Mouse (Mus musculus): ENCODE measurements around the gene Tas2r135. TPM values are rescaled to one million over a fixed set of nuclear protein-coding genes. Genes with fewer than 3 reads are reported as not detected.

Tas2r135 gene
- polyA plus RNA-seq, 1 experiment from 2014 or later = 0.18 TPM

DNA sequence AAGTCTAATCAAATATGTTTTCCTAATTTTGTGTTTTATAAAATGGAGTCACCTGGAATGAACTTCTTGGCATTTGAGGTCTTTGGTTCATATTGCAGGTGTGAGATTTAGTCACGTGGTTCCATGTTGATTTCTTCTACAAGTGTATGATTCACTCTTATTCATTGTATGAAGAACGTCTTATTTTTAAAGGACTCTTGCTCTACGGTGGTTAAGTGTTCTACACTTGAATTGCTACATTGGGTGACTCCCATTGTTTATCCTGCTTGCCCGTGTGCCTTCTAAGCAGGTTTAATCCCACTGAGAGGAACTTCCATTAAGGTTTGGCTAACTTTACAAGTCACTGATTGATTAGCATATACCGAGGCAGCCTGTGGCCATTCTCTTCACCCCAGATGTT is 28.0 kb upstream of the Tas2r135 start:
- DNase-seq (ENCODE audit: low spot score) = peak; percentile 83
- no peak overlapping the region for H3K4me2 ChIP-seq (replicated peaks; ENCODE audit: low read depth, low read length)
- peak; percentile 82 for TF ChIP-seq EP300 (IDR thresholded peaks at IDR 0.05)
- no peak for TF ChIP-seq CTCF (IDR thresholded peaks at IDR 0.05)
- H3K4me3 ChIP-seq (ENCODE audit: low read depth, low read length) = no peak overlapping the region
- WGBS = 62% methylated on average over 5 of the region's 5 CpGs
- H3K4me1 ChIP-seq (ENCODE audit: insufficient read depth, low read depth, low read length) = peaks cover 22% of the 10 kb centered on the region
- H3K27ac ChIP-seq (ENCODE audit: low read length) = no peak overlapping the region
- H3K36me3 ChIP-seq (ENCODE audit: insufficient read depth, low read length) = no peaks in the 10 kb centered on the region
- no peaks in the 10 kb centered on the region for H3K9me3 ChIP-seq (ENCODE audit: low read length)
- peak; percentile 53 for ATAC-seq
- no peaks in the 10 kb centered on the region for H3K27me3 ChIP-seq (replicated peaks; ENCODE audit: insufficient read depth, low read length)
- H3K9ac ChIP-seq (replicated peaks; ENCODE audit: low read depth) = no peak overlapping the region

DNA sequence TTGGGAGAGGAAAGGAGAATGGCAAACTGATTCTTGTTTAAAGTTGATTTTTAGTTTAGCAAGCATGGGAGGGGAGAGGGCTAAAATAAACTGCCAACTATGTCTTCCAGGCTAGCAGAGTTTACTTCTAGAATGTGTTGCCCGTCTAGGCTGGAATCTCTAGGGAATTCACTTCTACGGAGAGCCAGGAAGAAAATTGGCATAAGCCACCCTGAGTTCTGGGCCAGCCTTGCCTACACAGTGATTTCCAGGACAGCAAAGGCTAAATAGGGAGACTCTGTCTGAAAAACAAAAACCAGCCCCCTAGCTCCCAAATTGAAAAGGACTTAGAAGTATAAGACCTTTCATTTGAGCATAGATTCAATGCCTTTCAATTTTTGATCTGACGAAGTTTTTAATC is 25.7 kb upstream of the Tas2r135 start:
- Histone ChIP-seq H3K36me3 (ENCODE audit: insufficient read depth, low read length) (no peaks in the 10 kb centered on the region), H3K4me1 (ENCODE audit: insufficient read depth, low read depth, low read length) (peaks cover 17% of the 10 kb centered on the region), H3K9me3 (ENCODE audit: low read length) (no peaks in the 10 kb centered on the region), H3K9ac (replicated peaks; ENCODE audit: low read depth) (no peak overlapping the region), H3K27ac (ENCODE audit: low read length) (no peak overlapping the region), H3K4me2 (replicated peaks; ENCODE audit: low read depth, low read length) (no peak overlapping the region), H3K4me3 (ENCODE audit: low read depth, low read length) (no peak overlapping the region), H3K27me3 (replicated peaks; ENCODE audit: insufficient read depth, low read length) (no peaks in the 10 kb centered on the region)
- DNase-seq (ENCODE audit: low spot score) (no peak), ATAC-seq (no peak)
- WGBS = 65% methylated on average over 3 of the region's 3 CpGs
- TF ChIP-seq CTCF (IDR thresholded peaks at IDR 0.05) (no peak), EP300 (IDR thresholded peaks at IDR 0.05) (no peak)

GRCm38 (mm10) chr6:42380416-42381144 is 24.7 kb upstream of the Tas2r135 start:
- Histone ChIP-seq H3K4me1 (ENCODE audit: insufficient read depth, low read depth, low read length) (peaks cover 17% of the 10 kb centered on the region), H3K9ac (replicated peaks; ENCODE audit: low read depth) (no peak overlapping the region), H3K36me3 (ENCODE audit: insufficient read depth, low read length) (no peaks in the 10 kb centered on the region), H3K27me3 (replicated peaks; ENCODE audit: insufficient read depth, low read length) (no peaks in the 10 kb centered on the region), H3K9me3 (ENCODE audit: low read length) (no peaks in the 10 kb centered on the region), H3K4me2 (replicated peaks; ENCODE audit: low read depth, low read length) (no peak overlapping the region), H3K4me3 (ENCODE audit: low read depth, low read length) (no peak overlapping the region), H3K27ac (ENCODE audit: low read length) (no peak overlapping the region)
- 26% methylated on average over 8 of the region's 8 CpGs for WGBS
- peak; percentile 53 for DNase-seq (ENCODE audit: low spot score)
- ATAC-seq = no peak
- TF ChIP-seq EP300 (IDR thresholded peaks at IDR 0.05) (no peak), CTCF (IDR thresholded peaks at IDR 0.05) (peak; percentile 88)

- DNase-seq (ENCODE audit: low spot score) (no peak), ATAC-seq (no peak)
- no peaks in the 10 kb centered on the region for H3K27me3 ChIP-seq (replicated peaks; ENCODE audit: insufficient read depth, low read length)
- H3K36me3 ChIP-seq (ENCODE audit: insufficient read depth, low read length) = no peaks in the 10 kb centered on the region
- H3K9ac ChIP-seq (replicated peaks; ENCODE audit: low read depth) = no peak overlapping the region
- no peaks in the 10 kb centered on the region for H3K9me3 ChIP-seq (ENCODE audit: low read length)
- H3K4me3 ChIP-seq (ENCODE audit: low read depth, low read length) = no peak overlapping the region
- TF ChIP-seq EP300 (IDR thresholded peaks at IDR 0.05) (no peak), CTCF (IDR thresholded peaks at IDR 0.05) (no peak)
- 56% methylated on average over 2 of the region's 2 CpGs for WGBS
- H3K4me2 ChIP-seq (replicated peaks; ENCODE audit: low read depth, low read length) = no peak overlapping the region
- H3K27ac ChIP-seq (ENCODE audit: low read length) = no peak overlapping the region
- peaks cover 16% of the 10 kb centered on the region for H3K4me1 ChIP-seq (ENCODE audit: insufficient read depth, low read depth, low read length)
Observed at GRCm38 (mm10) chr6:42381221-42381620, 24.0 kb upstream of the Tas2r135 start.

DNA sequence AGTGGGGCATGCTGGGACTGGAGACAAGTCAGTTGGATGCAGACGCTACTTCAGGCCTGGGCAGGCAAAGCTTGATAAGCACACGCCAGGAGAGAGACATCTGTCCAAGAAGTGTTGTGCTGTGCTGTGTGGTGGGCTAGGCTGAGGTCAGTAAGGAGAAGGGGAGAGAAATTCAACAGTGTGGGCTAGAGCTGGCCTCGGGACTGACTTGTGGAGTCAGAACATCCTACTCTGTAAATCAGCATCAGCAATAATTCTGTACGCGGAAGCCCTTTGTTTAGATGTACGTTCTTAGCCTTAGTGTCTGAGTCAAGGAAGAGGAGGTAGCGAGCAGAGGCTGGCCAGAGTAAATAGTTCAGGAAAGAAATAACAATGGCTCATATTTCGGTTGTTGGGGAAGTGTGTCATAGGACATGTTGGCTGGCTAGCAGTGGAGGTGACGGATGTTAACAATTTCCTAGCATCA is 23.3 kb upstream of the Tas2r135 start:
- ATAC-seq (peak; percentile 76), DNase-seq (ENCODE audit: low spot score) (peak; percentile 72)
- no peak overlapping the region for H3K9ac ChIP-seq (replicated peaks; ENCODE audit: low read depth)
- H3K4me2 ChIP-seq (replicated peaks; ENCODE audit: low read depth, low read length) = no peak overlapping the region
- H3K4me1 ChIP-seq (ENCODE audit: insufficient read depth, low read depth, low read length) = peaks cover 8% of the 10 kb centered on the region; the same call in 1 of the 2 replicates
- no peaks in the 10 kb centered on the region for H3K9me3 ChIP-seq (ENCODE audit: low read length)
- H3K36me3 ChIP-seq (ENCODE audit: insufficient read depth, low read length) = no peaks in the 10 kb centered on the region
- no peaks in the 10 kb centered on the region for H3K27me3 ChIP-seq (replicated peaks; ENCODE audit: insufficient read depth, low read length)
- no peak overlapping the region for H3K4me3 ChIP-seq (ENCODE audit: low read depth, low read length)
- TF ChIP-seq EP300 (IDR thresholded peaks at IDR 0.05) (peak; percentile 80), CTCF (IDR thresholded peaks at IDR 0.05) (no peak)
- 35% methylated on average over 9 of the region's 9 CpGs for WGBS
- peak overlapping the region; percentile 48; the same call in 1 of the 2 replicates for H3K27ac ChIP-seq (ENCODE audit: low read length)

DNA sequence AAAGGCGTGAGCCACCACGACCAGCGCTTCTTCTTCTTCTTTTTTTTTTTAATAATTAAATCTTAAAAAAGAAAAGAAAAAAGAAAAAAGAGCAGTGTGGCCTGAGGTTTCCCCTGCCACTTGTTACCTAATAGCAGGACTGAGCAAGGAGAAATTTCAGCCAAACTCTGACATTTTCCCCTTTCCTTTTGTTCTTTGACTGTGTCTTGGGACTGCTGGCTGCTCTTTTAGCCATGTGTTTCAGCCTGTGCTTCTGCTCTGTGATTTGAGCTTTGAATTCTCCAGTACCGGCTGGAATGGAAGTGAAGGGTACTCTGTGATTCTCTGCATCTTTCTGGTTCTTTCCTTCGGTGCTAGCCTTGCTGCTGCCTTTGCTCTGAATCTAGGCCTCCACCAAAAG is 21.9 kb upstream of the Tas2r135 start:
- Histone ChIP-seq H3K4me1 (ENCODE audit: insufficient read depth, low read depth, low read length) (peaks cover 8% of the 10 kb centered on the region; the same call in 1 of the 2 replicates), H3K9ac (replicated peaks; ENCODE audit: low read depth) (no peak overlapping the region), H3K36me3 (ENCODE audit: insufficient read depth, low read length) (no peaks in the 10 kb centered on the region), H3K9me3 (ENCODE audit: low read length) (no peaks in the 10 kb centered on the region), H3K4me2 (replicated peaks; ENCODE audit: low read depth, low read length) (no peak overlapping the region), H3K27me3 (replicated peaks; ENCODE audit: insufficient read depth, low read length) (no peaks in the 10 kb centered on the region), H3K27ac (ENCODE audit: low read length) (no peak overlapping the region), H3K4me3 (ENCODE audit: low read depth, low read length) (no peak overlapping the region)
- ATAC-seq = no peak
- DNase-seq (ENCODE audit: low spot score) = no peak
- 92% methylated on average over 5 of the region's 5 CpGs for WGBS
- TF ChIP-seq EP300 (IDR thresholded peaks at IDR 0.05) = no peak
- TF ChIP-seq CTCF (IDR thresholded peaks at IDR 0.05) = no peak

Data from lung, postnatal 0 days (tissue).